Mouse (Mus musculus) natural killer cell, adult 2 months (primary cell): ENCODE data around the gene Gm37240.

ENCODE experiments used
- DNase-seq, 2 experiments: peaks; one replicate each; pipeline ENCODE4 v3.0.0; 2022; ENCODE audit warnings: low spot score in 2 of 2

Gene Gm37240

DNA sequence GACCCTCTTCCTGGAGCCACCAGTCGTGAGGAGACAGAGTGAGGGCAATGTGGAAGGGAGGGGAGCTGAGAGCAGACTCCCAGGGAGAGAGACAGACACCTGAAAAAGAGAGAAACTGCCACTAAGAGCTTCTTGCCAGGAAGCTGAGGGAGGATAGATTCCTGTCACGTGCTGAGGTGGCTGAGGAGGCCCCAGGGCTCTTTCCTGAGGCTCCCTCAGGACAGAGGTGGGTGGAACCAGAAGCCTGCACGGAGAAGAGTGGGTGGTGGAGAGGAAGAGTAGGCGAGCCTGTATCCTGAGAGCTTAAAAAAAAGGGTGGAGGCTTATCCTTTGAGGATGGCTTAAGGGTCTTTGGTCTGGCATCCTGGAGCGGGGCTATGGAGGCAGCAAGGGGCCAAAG lies 699.0 kb downstream of the Gm37240 start:
- no peak for DNase-seq

GRCm38 (mm10) chr3:85186661-85187076 lies 700.6 kb downstream of the Gm37240 start:
- DNase-seq = no peak

GRCm38 (mm10) chr3:85185827-85186226 lies 701.5 kb downstream of the Gm37240 start:
- no peak for DNase-seq

GRCm38 (mm10) chr3:85184916-85185315 lies 702.4 kb downstream of the Gm37240 start:
- no peak for DNase-seq

- no peak for DNase-seq
Observed at GRCm38 (mm10) chr3:85184151-85184550, 703.2 kb downstream of the Gm37240 start.

- DNase-seq = no peak
Observed at GRCm38 (mm10) chr3:85176736-85177135, 710.6 kb downstream of the Gm37240 start.

DNA sequence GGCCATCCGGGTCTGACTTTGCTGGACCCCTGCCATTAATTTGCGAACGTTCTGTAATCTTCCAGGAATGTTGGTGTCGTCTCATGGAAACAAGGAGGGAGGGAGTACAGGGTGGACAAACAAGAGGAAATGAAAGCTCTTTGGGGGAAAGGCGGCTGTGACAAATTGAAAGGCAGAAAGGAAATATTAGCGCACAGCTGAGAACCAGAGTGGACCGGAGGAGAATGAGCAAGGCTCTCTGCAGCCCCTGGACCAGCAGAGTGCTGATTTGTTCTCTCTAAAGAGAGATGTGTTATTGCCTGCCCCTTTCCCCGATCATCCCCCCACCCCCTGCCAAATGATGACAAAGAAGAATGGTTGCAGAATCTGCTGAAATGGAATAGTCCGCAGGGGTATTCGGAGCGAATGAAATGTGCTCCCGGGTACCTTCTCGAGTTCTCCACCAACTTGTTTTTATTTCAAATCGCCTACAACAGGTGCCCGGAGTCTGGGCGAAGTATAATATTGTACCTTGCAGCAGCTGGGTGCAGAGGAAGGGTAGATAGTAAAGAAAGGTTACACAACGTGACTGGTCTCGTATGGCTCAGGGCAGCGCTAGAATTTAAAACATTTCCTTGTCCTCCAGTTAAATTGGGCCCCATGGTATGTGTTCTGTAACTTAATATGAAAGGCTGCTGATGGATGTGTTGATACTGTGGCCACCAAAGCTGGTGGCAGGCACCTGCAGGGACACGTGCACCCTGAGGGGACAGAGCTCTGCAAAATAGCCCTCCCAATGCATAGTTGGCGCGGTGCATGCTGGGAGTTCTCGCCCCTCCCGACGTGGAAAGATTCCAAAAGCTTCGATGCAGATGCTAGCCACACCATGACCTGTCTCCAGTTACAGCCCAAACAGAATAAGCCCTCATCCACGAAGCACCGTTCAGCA lies 712.5 kb downstream of the Gm37240 start:
- no peak for DNase-seq

DNA sequence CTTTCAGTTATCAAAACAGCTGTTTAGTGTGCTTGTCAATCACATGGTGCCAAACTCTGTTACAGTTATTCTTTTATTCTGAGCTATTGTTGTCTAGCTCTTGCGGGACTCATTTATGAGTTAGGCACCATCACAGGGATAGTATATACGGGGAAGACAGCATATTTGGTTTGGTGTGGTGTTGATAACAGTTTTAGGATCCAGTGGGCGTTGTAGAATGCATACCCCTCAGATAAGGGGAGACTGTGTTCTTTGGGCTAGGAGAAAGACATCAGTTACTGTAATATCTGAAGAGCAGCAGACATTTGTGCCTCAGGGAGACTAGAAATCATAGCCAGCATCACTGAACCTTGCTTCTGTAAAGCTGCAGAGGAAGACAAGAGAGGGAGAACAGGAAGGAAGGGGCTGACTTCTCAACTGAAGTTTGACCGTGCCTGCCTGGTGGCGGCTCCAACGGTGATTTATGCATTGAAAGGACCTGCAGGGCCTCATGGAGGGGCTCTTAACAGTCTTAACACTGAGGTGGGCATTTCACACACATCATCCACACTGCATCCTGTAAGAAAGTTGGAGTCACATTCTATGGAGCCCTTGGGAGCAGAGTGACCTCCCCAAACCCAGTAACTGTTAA lies 713.8 kb downstream of the Gm37240 start:
- DNase-seq = no peak

- DNase-seq = no peak
Observed at GRCm38 (mm10) chr3:85172532-85172931, 714.8 kb downstream of the Gm37240 start.

GRCm38 (mm10) chr3:85172096-85172495 lies 715.2 kb downstream of the Gm37240 start:
- DNase-seq = no peak

GRCm38 (mm10) chr3:85168816-85169215 lies 718.5 kb downstream of the Gm37240 start:
- no peak for DNase-seq

- no peak for DNase-seq
Observed at GRCm38 (mm10) chr3:85164931-85165330, 722.4 kb downstream of the Gm37240 start.

DNA sequence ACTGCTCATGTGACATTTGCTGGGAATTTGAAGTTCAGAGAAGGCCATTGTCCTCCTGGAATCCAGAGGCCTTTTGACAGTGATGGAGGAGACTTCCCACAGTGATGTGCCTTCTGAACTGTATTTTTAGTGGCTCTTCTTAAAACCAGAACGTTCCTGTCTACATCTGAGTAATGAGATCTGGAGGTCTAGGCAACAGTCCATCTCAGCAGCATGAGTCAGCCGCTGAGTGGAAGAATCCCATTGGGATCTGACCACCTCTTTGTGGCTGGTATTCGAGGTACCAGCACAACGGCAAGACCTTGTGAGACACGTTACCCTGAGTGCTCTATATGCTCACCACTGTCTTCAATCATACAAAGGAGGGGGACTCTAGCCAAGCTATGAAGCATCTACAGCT lies 723.9 kb downstream of the Gm37240 start:
- no peak for DNase-seq

DNA sequence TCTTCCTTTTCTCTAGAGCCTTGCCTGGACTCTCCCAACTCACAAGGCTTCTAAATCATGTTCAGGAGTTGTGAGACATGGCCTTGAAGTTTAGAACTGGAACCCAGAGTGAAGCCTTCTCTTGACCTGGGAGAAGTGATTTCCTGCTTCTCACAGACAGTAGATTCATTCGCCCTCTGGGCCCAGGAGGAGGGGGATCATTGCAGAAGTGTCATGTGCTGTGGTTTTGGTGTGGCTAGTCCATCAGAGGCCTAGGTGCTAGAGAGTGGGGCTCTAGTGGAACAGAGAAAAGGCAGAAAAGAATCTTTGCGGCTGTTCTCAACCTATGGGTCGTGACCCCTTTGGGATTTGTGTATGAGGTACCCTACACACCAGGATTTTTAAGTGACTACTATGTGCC lies 724.9 kb downstream of the Gm37240 start:
- peak; percentile 49 to 73 for DNase-seq

GRCm38 (mm10) chr3:85160816-85161215 lies 726.5 kb downstream of the Gm37240 start:
- DNase-seq = no peak

- DNase-seq = no peak
Observed at GRCm38 (mm10) chr3:85159631-85160030, 727.7 kb downstream of the Gm37240 start.

GRCm38 (mm10) chr3:85148816-85149215 lies 738.5 kb downstream of the Gm37240 start:
- no peak for DNase-seq

DNA sequence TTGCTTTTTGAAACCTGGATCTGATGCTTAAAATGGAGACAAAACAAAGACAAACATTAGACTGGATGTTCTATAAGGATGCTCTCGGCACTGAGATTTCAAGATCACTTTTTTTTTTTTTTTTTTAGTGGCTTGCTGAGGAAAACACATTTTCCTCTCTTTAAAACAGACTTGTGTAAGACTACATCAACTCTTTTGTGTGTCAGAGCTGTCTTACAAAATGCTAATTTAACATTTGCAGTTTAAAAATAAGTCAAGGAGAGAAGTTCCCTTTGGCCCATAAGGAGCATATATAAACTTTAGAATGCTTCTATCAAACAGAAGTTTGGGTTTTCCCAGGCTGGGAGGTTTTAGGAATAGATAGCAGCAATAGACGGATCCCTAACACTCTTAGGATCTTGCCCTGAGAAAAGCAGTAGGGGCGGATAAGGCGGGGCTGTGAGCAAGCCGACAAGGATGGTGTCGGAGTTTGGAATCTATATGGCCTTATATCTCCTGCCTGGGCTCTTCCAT lies 739.2 kb downstream of the Gm37240 start:
- DNase-seq = no peak

DNA sequence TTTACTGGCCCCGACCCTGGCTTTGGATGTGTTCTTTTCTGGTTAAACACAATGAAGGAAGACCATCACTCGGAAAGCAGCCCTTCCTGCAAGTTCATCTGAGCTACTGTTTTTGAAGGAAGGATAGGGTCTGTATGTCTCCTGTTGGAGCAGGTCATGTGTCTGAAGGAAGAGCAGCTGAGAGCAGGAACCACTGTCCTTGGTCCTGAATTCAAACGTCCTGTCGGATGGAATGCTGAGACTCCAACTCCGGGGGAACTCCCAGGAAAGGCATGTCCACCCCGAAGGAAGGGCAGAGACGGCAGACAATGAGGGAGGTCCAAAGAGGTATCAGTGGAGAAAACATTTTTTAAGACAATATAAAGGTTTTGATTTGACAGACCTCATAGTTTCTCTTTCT lies 741.8 kb downstream of the Gm37240 start:
- no peak for DNase-seq

DNA sequence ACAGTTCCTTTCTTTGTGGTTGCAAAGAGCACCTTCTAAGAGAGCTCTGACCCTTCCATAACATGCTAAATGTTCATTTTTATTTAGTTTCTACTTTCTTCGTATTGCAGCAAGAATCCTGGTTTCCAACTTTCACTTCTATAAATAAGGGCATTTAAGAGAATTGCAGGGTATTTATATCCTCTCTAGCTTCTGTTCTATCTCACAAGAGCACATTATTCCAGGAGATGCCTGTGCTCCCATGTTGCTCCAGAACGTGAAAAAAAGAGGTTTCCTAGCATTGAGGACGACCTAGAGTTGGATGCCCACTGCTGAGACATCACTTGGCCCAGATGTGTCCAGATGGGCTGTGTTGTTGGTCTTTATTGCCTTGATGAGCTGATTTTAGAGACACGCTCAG lies 742.2 kb downstream of the Gm37240 start:
- no peak for DNase-seq

- no peak for DNase-seq
Observed at GRCm38 (mm10) chr3:85144425-85144824, 742.9 kb downstream of the Gm37240 start.

GRCm38 (mm10) chr3:85140488-85140887 lies 746.8 kb downstream of the Gm37240 start:
- DNase-seq = no peak

DNA sequence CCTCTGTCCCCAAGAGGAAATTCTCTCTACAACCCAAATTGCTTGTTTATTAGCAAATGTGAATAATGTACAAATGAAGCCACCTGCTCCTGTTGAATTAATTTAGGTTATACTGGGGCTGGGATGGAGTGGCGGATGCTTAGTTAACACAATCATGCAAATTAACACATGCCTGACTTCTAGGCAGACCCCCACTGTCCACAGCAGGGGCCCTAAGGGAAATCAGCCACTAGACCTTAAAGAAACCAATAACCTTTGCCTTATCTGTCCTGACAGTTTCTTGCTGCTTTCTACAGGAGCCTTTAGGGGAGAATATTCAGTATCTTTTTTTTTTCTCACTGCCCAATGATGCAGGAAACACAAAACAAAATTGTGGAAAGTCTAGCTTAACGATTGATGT lies 748.9 kb downstream of the Gm37240 start:
- DNase-seq = no peak
